Mouse (Mus musculus): ENCODE data around the gene Ube2l6.

DNA sequence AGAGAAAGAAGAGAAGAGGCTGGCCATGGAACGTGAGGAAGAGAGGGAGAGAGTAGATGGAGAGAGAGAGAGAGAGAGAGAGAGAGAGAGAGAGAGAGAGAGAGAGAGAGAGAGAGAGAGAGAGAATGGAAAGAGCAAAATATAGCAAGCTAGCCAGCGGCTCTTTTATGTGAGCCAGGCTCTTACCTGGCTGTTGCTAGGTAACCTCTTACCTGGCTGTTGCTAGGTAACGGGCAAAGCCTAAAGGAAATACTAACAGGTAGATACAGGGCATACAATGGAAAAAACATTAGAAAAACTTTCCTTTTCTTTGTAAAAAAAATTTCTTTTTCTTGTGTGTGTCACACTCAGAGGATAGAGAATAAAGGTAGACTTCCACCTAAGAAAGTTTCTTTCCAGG is 20.9 kb upstream of the Ube2l6 start:
- TF ChIP-seq CTCF (IDR thresholded peaks at IDR 0.05; ENCODE audit: low read depth, low read length) (no peak), POLR2A (IDR thresholded peaks at IDR 0.05; ENCODE audit: extremely low read depth, insufficient read depth, low read length) (no peak)
